Mouse (Mus musculus) embryonic stem cell, embryonic (primary cell): ENCODE results near the gene Arhgef2.

Source experiments
- CTCF ChIA-PET, 4 experiments: fragments of 300-600 bp in 2 of 4; fragments of 350-600 bp in 2 of 4; sonication (Branson Sonifier 250); formaldehyde crosslinking; loops; one replicate each; lab custom pipeline; 2022; ENCODE audit warnings: inconsistent platforms in 2 of 4; lab: Charles Lee
- POLR2A ChIA-PET, 4 experiments: fragments of 300-600 bp in 2 of 4; fragments of 350-600 bp in 2 of 4; sonication (Branson Sonifier 250); formaldehyde crosslinking; loops; one replicate each; lab custom pipeline; 2022; ENCODE audit warnings: antibody characterized with exemption in 4 of 4, inconsistent platforms in 1 of 4; lab: Charles Lee

The Arhgef2 gene

DNA sequence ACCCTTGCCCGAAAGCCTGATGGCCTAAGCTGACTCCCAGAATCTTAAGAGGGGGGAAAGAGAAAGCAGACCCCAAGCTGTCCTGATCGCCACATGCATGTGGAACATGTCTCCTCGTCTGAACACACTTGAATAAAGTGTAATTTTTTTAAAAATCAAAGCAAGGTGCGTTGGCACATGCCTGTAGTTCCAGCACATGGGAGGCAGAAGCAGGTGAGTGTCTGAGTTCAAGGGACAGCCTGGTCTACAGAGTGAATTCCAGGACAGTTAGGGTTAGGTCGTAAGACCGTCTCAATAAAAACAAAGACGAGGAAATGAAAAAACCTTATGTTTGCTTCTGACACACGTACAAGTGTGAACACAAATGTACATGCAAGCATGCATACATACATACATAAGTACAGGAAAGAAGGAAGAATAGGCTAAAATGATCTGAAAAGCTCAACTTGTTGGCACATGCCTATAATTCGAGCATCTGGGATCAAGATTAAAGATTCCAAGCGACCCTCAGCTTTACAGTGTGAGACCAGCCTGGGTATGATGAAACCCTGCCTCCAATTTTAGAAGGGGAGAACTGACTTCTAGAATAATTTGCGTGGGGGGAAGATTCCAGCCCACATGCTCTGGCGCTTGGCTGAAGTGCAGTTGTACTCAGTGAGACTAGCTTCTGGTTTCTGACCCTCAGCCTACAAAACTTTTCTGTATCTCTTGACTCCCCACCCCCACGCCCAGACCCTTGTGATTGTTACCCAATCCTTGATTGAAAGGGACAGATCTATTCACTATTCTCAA lies 45.1 kb downstream of the Arhgef2 start:
- CTCF ChIA-PET: interaction anchor here in 1 of 4 experiments (0.8 to 0.9 kb wide), 2 partner anchors 9 to 26 kb away, joined by 3 to 4 read pairs; no protein-coding TSS in a partner anchor
- POLR2A ChIA-PET: interaction anchor here (0.5 to 1.8 kb wide), 9 partner anchors 12 to 669 kb away, joined by 3 to 4 read pairs (median 3); partner anchors contain the start of genes Khdc4 (in 1 of the 4) and Rab25 (in 1 of the 4)

DNA sequence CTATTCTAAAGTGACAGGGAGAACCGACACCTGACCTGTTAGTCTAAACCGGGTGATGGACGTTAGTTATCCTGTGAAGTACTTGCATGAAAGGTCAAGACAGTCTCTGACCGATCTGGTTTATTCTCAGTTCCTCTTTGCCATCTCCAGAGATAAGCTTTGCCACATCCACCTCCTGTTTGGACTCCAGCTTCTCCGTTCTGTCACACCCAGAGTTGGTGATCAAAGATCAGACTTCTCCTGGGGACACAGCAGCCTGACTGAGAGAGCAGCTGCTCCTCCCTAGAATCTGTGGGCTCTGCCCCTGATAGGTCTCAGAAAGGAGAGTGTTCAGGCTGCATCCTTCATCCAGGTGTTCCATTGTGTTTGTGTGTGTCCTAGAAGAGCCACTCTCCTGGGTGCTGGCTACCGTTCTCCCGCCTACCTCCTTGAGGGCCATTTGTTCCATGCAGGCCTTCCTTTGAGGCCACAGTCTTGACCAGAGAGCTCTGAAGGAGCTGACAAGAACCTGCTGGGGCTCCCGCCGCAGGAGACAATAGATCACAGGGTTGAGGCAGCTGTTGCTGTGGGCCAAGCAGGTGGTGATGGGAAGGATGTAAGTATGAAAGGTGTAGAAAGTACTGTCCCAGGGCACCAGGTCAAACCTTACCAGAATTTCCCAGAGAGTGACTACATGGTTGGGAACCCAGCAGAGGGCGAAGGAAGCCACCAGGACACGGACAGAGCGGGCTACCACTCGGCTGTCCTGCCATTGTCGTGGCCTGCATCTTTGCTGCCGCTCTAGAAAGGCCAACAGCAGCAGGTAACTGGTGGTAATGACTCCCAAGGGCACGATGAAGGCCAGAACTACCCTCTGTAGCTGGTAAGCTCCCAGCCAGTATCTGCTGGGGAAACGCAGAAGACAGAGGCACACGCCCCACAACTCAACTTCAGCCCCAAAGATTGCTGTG lies 46.2 kb downstream of the Arhgef2 start:
- POLR2A ChIA-PET: interaction anchor here in 3 of 4 experiments (0.5 to 1.8 kb wide), 11 partner anchors 11 to 64 kb away, joined by 3 to 5 read pairs (median 3); partner anchors contain the start of gene Khdc4 (in 1 of the 3)

DNA sequence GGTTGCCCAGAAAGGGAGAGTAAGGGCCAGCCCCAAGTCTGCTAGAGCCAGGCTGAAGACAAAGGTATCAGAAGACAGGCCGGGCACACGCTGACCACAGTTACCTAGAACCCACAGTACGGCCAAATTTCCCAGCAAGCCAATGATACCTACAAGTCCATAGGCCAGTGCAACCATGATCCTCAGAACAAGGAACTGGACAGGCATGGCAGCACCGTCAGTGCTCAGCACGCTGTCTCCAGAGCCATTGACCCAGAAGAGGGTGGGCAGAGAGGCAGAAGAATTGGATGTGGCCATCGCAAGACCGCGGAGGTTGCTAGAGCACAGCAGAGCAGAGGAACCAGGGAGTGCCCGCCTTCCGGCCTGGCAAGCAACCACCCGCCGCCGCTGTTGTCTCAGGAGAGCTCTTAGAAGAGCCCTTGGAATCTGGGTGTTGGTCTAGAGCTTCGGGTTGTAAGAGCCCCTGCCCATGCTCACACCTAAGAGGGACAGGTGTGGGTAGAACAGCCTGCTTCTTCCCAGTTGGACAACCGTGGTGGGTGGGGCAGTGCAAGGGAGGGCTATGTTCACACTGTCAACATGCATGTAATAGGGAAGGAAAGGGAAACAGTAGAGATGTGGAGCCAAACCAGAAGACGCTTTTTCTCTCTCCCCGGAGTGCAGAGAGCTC lies 47.2 kb downstream of the Arhgef2 start, which contains the start of gene Rxfp4:
Rxfp4 (minus strand) TSS at position 297 of the 670 bp plus-strand sequence.
- POLR2A ChIA-PET: interaction anchor here in 1 of 4 experiments (0.6 to 1.2 kb wide), 6 partner anchors 10 to 40 kb away, joined by 3 to 4 read pairs (median 3); no protein-coding TSS in a partner anchor
- CTCF ChIA-PET: interaction anchor here in 1 of 4 experiments (0.6 kb wide), 1 partner anchor 108 kb away, joined by 3 read pairs; no protein-coding TSS in a partner anchor

More for the DNA sequence above, 46.2 kb downstream of the Arhgef2 start:
- CTCF ChIA-PET: interaction anchor here in 2 of 4 experiments (0.6 to 0.8 kb wide), 3 partner anchors 25 to 182 kb away, joined by 3 to 8 read pairs (median 4); no protein-coding TSS in a partner anchor

DNA sequence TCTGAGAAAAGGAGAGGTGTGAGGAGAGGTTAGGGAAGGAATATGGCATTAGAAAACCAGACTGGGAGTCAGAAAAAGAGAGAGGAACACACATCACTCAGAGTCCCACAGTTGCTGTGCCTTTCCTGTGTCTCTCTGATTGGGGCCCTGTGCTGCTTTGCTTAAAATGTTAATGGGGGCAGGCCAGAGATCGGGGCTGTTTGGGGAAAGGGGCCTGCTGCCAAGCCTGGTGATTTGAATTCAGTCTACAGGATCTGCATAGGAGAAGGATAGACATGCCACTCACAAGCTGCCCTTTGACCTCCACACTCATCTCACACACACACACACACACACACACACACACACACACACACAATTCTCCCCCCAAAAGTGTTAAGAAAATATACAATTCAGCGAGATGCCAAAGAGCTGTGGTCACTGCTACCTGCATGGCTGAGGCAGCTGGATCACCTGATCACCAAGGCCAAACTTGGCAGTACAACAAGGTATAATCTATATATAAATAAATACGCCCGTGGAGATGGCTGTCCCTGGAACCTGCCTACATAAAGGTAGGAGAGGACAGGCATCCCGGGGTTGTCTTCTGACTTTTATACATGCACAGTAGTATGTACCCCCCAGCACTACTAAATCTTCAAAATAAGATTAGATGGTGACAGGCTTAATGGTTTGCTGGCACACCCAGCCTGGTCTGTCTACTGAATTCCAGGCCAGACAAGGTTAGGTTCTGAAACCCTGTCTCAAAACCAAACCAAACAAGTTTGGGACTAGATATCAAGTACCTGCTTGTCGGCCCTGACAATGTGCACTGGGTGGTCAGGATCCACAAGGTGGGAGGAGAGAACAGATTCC lies 48.0 kb downstream of the Arhgef2 start:
- CTCF ChIA-PET: interaction anchor here in 2 of 4 experiments (0.6 kb wide), 3 partner anchors 20 to 74 kb away, joined by 3 to 4 read pairs (median 3); no protein-coding TSS in a partner anchor
- POLR2A ChIA-PET: interaction anchor here in 2 of 4 experiments (0.6 to 2.5 kb wide), 8 partner anchors 10 to 306 kb away, joined by 3 to 6 read pairs (median 3); no protein-coding TSS in a partner anchor

DNA sequence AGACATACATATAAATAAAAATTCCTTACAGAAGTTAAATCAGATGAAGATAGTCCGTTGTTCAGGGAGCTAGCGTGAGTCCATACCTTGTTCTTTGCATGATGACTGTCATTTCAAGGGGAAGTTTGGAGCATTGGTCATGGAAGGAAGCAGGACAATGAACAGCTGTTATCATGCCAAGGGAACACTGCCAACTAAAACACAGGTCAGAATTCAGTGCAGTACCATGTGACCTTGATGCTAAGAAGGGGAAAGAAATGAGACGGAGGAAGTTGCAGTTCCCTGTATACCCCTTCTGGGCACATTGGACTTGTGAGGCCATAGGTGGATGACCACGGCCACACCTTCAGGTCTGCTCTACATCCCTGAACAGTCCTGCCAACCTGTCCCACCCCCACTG lies 48.9 kb downstream of the Arhgef2 start:
- POLR2A ChIA-PET: interaction anchor here (0.6 to 2.5 kb wide), 7 partner anchors 10 to 307 kb away, joined by 3 to 6 read pairs (median 4); no protein-coding TSS in a partner anchor
- CTCF ChIA-PET: interaction anchor here in 1 of 4 experiments (1.2 kb wide), 1 partner anchor 47 kb away, joined by 3 read pairs; no protein-coding TSS in a partner anchor

DNA sequence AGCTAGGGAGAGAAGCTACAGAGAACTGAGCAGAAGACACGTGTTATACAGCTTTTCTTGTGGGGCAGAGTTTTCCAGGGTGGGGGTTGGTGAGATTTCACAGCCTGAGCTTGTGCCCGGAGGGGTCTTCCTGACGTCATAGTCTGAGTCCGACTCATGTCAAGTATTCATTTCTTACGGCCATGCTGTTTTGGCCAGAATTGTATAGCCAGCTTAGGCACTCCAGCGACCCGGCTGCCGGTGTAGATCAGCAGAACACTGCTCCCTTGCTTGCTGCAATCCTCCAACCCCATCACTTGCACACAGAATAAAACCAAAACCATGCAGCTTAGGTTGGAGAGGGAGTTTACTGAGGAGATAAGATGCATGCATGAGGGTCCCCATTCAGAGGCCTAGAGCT lies 49.9 kb downstream of the Arhgef2 start:
- ChIA-PET CTCF (interaction anchor here in 3 of 4 experiments (0.7 to 1.2 kb wide), 5 partner anchors 21 to 497 kb away, joined by 3 to 5 read pairs (median 3); no protein-coding TSS in a partner anchor), POLR2A (interaction anchor here in 2 of 4 experiments (0.9 to 2.5 kb wide), 6 partner anchors 9 to 90 kb away, joined by 3 to 6 read pairs (median 4); partner anchors contain the start of gene Khdc4 (in 1 of the 2))

DNA sequence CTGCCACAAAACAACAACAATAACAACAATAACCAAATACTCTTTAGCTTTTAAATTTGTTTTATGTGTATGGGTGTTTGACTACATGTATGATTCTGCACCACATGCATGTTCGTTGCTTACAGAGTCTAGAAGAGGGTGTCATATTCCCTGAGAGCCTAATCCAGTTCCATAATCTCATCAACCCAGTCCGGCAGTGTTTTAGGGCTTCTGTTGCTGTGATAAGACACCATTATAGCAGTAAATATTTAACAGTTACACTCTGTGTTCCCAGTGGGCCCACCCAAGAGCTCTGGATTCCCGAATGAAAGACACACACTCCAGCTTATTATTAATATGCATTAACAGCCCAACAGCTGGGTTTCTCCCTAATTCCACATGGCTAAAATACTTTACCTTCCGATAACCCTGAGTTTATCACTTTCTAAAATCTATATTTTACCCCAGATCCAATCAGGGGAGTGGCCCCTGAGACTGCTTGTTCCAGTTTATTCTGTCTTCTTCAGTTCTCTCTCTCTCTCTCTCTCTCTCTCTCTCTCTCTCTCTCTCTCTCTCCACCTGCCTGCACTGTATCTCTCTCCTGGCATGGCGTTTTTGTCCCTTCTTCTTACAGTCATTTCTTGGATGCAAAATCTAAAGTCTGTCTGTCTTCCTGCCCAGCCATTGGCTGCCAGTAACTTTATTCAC lies 52.8 kb downstream of the Arhgef2 start:
- POLR2A ChIA-PET: interaction anchor here in 1 of 4 experiments (0.9 to 1.5 kb wide), 2 partner anchors 10 to 127 kb away, joined by 4 to 5 read pairs; no protein-coding TSS in a partner anchor
- CTCF ChIA-PET: no interaction called here

DNA sequence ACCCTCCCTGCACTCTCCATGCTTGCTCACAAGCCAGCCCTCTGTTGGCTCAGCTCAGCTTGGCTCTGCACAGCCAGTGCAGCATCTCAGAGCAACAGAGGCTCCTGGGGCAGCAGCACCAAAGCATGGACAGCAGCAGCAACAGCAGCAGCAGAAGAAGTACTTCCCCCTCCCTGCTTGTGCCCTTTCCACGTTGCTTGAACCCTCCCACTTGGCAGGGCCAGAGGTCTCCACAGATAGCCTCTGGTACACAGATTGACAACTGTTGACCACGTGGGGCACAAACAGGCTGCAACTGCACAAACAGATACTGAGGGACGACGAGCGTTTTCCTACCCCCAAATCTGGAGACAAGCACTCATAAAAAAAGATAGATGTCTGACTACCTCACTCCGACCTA lies 54.0 kb downstream of the Arhgef2 start:
- CTCF ChIA-PET: interaction anchor here in 1 of 4 experiments (0.7 kb wide), 1 partner anchor 356 kb away, joined by 3 read pairs; no protein-coding TSS in a partner anchor
- POLR2A ChIA-PET: interaction anchor here in 2 of 4 experiments (0.8 to 1.0 kb wide), 2 partner anchors 10 to 16 kb away, joined by 3 read pairs; no protein-coding TSS in a partner anchor

DNA sequence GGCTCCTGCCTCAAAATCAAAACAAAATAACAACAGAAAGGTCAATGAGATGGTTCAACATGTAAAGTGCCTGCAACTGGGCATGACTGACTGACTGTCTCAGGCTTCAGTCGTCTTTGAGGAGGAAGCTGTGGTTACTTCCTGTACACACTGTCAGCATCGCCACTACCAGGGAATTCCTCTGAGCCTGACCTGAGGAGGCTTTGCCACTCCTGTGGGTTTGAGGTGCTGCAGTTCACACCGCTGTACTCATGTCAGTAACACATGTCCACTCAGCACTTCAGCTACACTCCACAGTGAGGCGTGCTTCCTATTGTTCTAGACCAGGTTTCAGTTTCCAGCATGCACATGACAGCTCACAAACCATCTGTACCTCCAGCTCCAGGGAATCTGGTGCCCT lies 58.3 kb downstream of the Arhgef2 start:
- POLR2A ChIA-PET: interaction anchor here in 2 of 4 experiments (0.9 to 4.3 kb wide), 14 partner anchors 9 to 254 kb away, joined by 3 to 38 read pairs (median 4); partner anchors contain the start of genes Arhgef2 (in 1 of the 2), Khdc4 (in 1 of the 2) and Pmf1 (in 1 of the 2)
- CTCF ChIA-PET: interaction anchor here in 2 of 4 experiments (0.7 to 2.3 kb wide), 5 partner anchors 13 to 100 kb away, joined by 3 to 19 read pairs (median 7); no protein-coding TSS in a partner anchor

DNA sequence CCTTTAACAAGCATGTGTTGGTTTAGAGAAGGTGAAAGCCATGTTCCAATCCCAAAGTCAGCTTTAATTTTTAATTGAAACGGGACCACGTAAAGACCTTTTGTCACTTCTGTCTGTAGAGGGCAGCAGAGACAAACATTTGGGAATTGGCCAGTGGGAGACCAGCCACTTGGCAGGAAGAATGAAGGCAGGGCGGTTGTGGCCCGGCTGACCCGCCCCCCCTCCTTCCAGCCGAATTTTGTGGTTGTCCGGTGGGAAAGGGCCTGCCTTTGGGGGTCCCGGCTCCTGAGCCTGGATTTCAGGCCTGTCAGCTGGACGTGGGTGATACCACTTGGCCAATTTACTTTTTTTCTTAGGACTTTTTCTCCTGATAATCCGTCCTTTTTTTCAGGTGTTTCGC lies 71.6 kb downstream of the Arhgef2 start:
- ChIA-PET CTCF (interaction anchor here (0.6 to 3.5 kb wide), 29 partner anchors 9 to 650 kb away, joined by 3 to 19 read pairs (median 4); partner anchors contain the start of gene Khdc4 (in 1 of the 4)), POLR2A (interaction anchor here in 3 of 4 experiments (0.6 to 4.8 kb wide), 13 partner anchors 8 to 267 kb away, joined by 3 to 38 read pairs (median 5); partner anchors contain the start of genes Khdc4 (in 2 of the 3) and Pmf1 (in 1 of the 3))

DNA sequence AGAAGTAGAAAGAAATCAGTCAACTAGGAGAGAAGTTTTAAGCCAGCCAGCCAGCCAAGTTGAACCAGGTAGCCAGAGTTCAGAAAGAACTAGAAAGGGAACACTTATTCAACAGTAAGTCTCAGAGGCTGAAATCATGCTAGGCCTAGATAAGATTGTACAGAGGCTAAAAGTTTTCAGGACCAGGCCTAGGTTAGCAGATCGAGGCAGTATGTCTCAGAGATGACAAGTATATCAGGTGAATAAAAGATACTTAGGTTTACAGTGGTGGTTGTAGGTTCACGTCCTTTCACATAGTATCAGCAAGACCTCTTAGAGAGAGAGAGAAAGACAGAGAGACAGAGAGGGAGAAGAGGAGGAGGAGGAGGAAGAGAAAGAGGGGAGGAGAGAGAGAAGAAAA lies 78.0 kb downstream of the Arhgef2 start:
- ChIA-PET POLR2A (no interaction called here), CTCF (no interaction called here)

DNA sequence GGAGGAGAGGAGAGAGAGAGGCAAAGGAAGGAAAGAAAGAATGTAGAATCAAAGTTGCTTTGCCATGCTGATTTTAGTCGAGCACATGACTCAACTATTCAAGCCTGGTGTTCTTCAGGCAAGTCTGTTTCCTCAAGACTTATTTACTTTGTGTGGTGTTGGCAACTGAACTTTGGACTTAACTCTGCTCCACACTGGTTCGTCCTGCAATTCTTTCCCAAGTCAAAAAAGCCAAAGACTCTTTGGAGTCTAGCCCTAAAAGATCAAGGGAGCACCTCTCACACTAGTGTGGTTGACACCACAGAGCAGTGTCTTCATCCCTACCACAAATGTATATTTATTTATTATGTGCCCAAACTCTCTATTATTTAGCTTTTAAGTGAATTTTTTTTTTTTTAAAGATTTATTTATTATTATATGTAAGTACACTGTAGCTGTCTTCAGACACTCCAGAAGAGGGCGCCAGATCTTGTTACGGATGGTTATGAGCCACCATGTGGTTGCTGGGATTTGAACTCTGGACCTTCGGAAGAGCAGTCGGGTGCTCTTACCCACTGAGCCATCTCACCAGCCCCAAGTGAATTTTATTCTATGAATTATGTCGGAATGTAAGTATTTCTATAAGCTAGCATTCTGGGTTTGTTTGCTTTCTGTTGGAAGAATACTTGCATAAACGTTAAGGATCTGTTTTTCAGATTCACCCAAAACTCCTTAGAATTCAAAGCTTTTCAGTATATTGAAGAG lies 78.6 kb downstream of the Arhgef2 start:
- CTCF ChIA-PET: interaction anchor here in 3 of 4 experiments (0.6 to 0.8 kb wide), 4 partner anchors 53 to 248 kb away, joined by 4 to 6 read pairs (median 4); partner anchors contain the start of gene Ssr2 (in 1 of the 3)
- POLR2A ChIA-PET: interaction anchor here in 3 of 4 experiments (0.6 to 2.8 kb wide), 28 partner anchors 8 to 1252 kb away, joined by 3 to 24 read pairs (median 4); partner anchors contain the start of genes Lamtor2 (in 1 of the 3), Rit1 (in 1 of the 3), Smg5 (in 1 of the 3) and Tmem79 (in 1 of the 3)

DNA sequence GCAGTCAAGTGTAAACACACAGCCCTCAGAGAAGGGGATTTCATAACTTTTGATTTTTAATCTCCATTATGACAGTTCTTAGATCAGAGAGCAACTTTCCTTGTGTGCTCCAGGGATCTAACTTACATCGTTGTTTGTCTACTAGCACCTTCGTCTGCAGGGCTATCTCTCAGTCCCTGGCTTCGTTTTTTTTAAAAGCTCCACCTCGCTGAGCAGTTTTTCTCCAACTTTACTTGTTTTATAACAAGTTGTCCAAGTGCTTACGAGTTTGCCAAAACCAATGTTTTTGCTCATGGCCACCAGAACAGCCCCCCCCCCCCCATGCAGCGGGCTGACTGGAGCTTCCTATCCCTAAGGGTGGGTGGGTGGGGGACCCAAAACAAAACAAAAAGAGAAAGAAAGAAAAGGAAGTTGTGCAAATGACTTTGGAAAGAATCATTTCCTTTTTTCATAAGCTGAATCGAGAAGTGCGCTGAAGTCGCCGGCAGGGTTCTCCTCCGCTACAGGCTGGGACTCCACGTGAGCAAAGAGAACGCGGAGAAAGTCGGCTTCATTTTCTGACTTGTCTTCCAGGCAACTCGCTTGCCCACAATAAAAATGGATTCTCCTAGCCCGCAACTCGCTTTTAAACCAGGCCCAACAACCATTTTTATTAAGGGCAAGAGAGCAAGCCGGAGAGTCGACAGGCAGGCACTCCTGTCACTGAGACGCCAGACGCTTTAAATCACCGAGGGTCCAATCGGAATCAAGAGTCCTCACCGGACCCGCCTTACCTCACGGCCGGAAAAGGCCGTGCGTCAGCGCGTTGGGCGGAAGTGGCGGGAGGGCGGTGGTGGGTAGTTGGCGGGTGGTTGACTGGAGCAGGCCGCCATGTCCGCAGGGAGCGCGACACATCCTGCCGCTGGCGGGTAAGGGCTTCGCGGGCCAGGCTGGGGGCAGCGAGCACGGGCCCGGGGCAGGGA lies 79.5 kb downstream of the Arhgef2 start, which contains the start of gene Khdc4:
Khdc4 (plus strand) TSS at position 824 of the 962 bp plus-strand sequence.
- POLR2A ChIA-PET: interaction anchor here (0.6 to 2.8 kb wide), 72 partner anchors 8 to 1251 kb away, joined by 3 to 24 read pairs (median 4); partner anchors contain the start of genes Rab25 (in 2 of the 4), Rit1 (in 2 of the 4), Lamtor2 (in 1 of the 4) and Mex3a (in 1 of the 4)
- CTCF ChIA-PET: interaction anchor here in 3 of 4 experiments (0.5 to 1.8 kb wide), 9 partner anchors 8 to 571 kb away, joined by 3 to 12 read pairs (median 5); partner anchors contain the start of gene Ssr2 (in 1 of the 3)
